Mouse (Mus musculus) cerebellum, postnatal 4 days (tissue): ENCODE results near the gene Nlrx1.

Experiments used
- DNase-seq, 2 experiments: peaks; one replicate each; pipeline ENCODE4 v3.0.0; 2022; ENCODE audit warnings: low spot score in 2 of 2, mixed read lengths in 1 of 2

The Nlrx1 gene

DNA sequence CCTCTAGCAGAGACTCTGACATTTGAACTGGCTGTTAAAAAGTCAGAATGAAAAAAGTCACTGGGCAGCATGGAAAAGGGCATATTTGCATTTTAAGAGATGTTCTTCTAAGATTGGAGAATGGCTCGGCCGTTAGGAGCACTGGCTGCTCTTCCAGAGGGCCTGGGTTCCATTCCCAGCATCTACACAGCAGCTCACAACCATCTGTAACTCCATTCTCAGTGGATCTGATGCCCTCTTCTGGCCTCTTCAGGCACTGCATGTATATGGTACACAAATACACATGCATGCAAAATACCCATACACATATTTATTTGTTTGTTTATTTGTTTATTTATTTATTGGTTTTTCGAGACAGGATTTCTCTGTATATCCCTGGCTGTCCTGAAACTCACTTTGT lies 678 bp upstream of the Nlrx1 start:
- no peak for DNase-seq

DNA sequence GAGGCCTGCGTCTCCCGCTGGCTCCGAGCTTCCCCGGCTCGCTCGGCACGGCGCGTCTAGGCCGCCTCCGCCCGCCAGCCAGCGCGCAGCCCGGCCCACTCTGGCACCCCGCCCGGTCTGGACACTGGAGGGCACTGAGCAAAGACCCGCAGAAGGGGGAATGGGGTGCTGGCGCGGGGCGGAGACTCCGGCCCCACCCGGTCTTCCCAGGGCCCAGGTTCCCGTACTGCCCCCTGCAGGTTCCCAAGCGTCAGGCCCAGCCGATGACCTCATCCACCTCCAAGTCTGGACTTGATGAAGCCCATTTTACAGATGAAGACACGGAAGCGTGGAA lies 405 bp downstream of the Nlrx1 start:
- DNase-seq = peak; percentile 77 to 86

DNA sequence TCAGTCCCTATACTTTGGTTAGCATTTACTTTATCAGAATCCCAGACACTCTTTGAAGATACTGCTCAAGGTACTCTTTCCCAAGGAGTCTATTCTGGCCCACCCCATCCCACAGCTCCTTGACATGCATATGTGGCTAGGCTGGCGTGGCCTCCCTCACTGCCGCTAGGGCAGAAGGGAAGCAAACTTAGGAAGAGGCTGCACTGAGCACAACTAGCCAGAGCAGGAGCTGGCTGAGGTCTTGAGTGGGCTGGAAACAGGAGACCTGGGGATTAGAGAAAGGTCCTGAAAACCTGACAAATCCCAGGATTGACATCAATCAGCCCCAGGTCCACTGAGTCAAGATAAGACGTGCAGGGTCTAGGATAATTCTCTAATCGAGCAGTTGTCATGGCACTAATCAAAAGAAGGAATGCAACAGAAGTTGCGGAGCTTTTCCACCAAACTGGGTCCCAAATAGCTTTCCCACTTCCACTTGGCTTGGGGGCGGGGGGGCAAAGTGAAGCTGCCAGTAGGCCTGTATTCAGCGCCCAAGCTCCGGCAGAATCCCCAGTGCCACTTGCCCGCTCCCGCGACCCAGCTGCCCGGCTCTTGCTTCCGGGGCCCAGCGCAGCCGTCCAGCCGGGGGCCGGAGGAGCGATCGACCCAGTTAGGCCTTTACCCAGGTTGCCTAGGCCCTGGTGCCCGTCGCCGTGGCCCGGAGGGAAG lies 926 bp downstream of the Nlrx1 start:
- no peak for DNase-seq

DNA sequence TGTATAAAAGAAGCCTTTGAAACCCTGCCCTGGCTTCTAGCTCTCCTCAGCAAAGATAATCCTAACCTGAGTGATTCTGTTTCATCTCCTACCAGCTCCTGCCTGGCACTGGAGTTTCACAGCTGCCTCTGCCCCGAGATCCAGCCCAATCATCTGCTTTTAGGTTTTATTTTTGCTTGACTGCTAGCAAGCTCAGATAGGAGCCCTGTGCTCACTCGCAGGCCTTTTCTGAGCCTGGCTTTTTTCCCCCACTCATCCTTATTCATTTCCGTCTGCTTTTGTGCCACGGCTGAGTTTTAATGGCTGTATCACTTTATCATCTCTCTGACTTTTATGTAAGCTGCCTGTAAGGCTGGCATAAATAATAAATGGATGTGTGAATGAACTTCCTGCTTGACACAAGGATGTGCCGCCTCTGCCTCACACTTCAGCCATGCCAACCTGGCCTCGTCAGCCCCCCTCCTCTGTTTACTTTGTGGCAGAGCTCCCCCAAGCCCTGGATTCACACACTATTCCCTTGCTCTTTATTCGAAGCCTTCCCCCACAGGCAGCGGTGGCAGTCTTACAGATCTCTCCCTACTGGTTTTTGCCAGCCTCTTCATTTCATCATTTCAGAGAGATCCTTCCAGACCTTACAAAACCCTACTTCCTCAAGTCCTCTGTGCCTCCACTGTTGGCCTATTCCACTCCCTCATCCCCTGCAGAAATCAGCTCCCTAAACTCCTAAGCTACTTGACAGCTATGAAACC lies 1.7 kb downstream of the Nlrx1 start:
- no peak for DNase-seq

DNA sequence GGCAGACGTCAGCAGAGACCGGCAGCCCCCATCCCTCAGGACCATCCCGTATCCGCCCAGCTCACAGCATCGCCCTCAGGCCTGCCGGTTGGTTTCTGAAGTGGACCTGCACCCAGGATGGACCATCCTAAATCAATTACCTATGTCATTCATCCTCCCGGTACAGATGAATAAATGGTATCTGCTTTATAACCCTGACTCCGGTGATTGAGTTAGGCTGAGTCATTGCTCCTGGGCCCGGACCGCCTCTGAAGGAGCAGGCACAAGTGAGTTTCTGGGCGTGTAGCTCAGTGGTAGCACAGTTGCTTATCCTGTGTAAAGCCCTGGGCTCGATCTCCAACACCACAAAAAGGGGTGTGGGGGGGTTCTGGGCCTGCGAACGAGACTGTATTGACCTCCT lies 7.0 kb downstream of the Nlrx1 start:
- DNase-seq = no peak

DNA sequence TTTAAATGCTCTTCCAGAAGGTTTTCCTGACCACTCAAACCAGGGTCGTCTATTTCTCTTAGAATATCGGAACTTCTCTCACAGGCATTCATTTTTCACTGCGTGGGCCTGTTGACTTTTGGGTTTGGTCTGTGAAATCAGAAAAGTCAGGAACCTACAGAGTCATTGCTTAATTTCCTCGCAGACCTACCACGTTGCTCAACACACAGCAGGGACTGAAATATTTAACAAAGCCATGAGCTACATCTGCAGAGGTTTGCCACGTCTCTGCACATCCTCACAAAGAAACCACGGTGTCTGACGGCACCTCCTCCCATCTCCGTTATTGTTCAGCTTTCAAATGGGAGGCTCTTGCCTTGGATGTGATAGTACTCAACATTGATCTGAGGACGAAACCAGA lies 9.4 kb downstream of the Nlrx1 start:
- DNase-seq = no peak

DNA sequence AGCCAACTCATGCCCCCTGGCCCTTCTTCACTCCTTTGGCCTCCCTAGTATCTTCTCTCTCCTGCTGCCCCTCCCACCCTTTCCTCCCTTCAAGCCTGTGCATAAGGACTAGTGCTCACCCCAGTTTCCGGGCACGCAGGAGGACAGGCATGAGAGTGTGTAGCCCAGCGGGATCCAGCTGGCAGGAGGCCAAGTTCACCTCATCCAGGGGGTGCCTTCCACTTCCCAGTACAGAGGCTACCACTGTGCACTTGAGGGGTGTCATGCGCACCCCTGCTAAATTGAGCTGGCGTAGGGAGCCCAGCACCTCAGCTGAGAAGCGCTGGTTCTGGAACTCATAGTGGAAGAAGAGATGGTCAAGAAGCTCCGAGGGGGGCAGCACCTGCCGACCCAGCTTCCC lies 12.2 kb downstream of the Nlrx1 start:
- DNase-seq = no peak

DNA sequence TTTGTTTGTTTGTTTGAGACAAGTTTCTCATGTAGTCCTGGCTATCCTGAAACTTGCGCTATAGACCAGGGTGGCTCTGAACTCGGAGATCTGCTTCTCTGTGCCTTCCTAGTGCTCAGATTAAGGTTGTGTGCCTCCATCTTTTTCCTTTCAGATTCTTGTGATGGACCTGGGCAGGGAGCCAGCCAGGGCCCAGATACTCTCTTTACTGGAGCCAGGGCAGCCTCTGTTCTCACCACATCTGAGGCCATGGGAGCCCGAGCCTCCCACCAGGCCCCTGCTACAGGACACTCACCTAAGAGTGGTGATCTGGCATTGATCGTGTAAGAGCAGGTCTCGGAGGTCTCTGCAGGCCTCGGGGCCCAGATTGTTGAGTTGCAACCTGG lies 13.3 kb downstream of the Nlrx1 start:
- peak in 1 of 2 experiments; percentile 19 for DNase-seq

DNA sequence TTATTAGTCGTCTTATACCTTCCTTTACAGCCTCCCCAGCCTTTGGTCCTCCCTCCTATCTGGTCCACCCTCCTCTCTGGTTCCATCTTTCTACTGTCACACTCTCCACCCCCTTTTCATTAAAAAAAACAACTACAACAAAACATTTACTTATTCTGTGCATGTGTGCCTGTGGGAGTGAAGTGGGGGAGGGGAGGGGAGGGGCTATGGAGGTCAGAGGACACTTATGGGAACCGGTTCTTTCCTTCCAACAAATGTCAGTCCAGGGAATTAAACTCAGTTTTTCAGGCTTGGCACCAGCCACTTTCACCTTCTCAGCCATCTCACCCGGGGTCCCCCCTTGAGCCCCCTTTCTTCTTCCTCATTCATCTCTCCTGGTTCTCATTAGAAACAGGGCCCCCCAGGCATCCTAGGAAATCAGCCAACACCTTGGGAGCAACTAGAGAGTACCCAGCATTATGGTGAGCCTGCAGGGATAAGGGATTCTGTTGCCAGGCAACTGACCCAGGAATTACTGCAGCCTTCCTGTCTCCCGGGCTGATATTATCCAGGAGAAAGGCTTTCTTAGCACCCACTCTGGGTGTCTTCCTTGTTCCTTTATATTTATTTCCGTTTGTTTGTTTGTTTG lies 13.8 kb downstream of the Nlrx1 start:
- no peak for DNase-seq

DNA sequence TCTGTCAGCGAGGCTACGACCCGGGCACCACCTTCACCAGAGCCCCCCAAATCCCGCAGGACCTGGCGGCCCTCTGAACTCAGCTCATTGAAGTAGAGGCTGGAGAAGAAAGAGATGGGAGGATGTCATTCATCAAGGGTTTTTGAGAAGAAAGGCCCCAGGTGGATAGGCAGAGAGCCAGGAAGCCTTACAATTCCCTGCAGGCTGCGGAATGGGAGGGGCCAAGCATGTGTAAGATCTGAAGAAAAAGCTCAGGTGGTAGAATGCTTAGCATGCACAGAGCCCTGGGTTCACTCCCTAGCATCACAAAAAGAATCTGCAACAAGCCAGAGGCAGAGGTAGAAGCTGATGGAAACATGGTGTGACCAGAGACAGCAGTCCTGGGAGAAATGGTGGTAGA lies 15.0 kb downstream of the Nlrx1 start:
- no peak for DNase-seq

DNA sequence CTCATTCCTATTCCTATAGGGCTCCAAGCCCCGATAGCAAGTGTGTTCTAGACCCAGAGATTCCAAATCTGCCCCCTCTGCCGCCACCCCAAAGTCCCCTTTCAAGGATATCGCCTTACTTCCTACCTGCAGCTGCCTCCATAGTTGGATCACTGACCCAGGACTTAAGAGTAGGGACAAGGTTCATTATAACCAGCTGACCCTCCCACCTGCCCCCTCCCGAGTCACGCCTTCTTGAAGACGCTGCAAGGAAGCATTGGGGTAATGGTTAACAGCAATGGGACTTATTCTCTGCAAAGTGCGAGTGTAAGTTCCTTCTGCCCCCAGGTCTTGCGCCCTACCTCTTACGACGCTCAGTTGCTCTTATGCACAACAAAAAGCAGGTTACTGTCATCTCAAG lies 17.1 kb downstream of the Nlrx1 start, which contains the start of gene Pdzd3:
Pdzd3 (minus strand) TSS at position 158 of the 400 bp plus-strand sequence.
- no peak for DNase-seq

DNA sequence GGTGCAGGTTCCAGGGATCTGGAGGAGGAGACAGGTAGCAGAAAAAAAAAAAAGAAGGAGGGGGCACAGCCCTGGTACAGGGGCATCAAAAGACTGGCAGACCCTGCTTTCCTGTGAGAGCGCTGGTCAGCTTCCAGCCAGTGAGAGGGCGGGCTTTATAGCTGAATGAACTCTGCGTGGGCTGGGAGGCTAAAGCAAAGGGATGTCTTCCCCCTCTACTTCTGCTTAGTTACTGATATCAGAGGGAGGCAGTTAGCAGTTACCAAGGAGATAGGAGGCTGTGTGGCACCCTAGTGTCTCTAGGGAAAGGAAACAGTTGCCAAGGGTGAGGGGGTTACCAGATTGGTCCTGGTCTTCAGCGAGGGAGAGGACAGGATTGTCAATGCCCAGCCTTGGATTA lies 18.0 kb downstream of the Nlrx1 start:
- DNase-seq = no peak

DNA sequence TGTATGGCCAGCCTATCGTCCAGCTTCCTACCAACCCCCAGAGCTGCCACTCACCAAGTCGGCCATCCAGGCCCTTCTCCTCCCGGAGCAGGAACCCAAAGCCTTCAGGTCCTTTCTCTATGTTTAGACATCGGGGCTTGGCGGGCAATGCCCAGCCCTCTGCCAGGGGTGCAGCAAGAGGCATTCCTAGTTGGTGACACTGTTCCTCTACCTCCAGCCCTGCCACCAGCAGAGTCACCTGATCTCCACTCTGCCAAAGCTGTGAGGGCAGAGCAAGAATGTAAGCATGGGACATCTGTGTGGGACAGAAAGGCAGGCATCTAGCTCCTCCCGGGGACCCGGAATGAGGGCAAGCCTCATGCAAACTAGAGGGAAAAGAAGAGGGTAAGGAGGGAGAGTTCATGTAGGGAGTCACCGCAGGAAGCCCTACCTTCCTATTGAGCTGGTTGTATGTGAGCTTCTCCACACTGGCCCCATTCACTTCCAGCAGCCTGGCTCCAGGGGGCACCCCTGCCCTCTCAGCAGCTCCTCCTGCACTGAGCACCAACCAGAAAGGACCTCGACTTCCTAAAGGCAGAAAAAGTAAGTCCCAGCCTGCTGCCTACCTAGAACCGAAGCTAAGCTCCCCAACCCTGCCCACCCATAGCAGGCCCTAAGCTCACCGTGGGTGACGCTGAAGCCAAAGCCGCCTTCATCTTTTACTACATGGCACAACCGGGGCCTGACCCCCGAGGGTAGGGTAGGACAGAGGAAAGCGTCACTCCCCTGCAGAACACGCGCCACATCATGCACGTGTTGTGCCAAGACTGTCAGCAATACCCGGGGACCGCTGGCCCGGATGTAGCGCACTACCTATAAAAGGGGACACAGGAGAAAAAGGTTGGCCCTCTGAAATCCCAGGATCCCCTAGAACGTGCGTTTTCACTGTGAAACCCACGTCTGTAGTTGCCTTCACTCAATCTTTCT lies 18.9 kb downstream of the Nlrx1 start:
- peak in 1 of 2 experiments; percentile 44 for DNase-seq

DNA sequence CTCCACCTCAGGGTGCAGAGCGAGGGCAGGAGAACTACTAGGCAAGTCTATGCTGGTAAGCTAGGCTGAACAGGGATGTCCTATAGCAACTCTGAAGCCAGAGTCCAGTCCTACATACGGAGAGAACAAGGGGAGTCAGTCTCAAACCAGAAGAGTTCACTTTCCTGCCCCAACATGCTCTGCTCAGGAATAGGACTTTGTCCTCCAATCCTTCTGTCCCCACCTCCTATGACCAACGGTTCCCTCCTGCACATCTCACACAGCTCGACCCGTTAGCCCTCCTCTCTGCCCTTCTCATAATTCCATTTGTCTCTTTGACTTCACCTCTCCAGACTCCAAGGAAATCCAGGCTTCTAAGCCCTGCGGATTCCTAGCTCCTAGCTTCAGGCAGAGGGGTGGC lies 20.5 kb downstream of the Nlrx1 start:
- no peak for DNase-seq

DNA sequence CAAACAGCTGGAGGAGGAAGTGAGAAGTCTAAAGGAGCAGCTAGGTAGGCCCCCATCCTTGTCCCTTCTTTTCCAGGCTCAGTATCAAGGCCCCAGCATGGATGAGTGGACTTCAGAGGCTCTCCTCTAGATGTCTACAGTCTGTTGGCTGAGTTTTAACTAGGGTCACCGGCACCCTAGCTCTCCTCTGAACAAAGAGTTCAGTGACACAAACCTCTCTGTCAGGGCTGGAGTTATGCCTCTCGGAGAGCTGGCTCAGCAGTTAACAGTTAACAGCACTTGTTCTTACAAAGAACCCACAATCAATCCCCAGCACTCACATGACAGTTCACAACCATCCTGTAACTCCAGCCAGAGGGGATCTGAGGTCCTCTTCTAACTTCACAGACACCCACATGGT lies 24.8 kb downstream of the Nlrx1 start:
- no peak for DNase-seq

DNA sequence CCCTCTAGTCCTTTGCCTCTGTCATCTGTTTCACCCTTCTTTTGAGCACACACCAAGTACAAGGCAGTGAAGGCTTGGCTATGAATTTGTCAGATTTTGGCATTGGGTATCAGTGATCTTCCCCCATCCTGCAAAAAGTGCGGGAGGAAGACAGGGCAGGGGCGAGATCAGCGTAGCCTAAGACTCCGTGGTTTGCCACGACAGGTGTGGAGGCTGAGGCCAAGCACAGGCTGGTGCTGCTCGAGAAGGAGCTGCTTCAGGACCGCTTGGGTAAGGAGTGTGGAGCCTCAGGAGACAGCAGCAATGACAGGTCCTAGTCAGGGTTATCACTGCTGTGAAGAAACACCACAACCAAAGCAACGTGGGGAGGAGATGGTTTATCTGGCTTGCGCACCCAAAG lies 27.0 kb downstream of the Nlrx1 start:
- DNase-seq = no peak

DNA sequence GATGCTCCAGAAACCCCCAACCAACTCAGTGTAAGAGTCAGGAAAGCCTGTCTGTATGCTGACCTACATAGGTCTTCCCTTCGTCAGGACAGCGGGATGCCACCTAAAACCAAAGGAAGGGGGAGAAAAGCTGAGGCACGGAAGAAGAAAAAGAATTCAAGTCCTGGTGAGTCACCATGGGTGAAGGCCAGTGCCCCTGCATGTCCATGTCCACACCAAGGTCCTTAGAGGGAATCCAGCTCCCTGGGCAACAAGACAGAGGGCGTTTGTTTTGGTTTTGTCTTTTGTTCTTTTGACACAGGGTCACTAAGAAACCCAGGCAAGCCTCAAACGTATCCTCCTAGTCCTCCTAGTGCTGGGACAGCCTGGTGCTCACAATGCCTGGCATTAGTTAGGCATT lies 27.5 kb downstream of the Nlrx1 start:
- no peak for DNase-seq

DNA sequence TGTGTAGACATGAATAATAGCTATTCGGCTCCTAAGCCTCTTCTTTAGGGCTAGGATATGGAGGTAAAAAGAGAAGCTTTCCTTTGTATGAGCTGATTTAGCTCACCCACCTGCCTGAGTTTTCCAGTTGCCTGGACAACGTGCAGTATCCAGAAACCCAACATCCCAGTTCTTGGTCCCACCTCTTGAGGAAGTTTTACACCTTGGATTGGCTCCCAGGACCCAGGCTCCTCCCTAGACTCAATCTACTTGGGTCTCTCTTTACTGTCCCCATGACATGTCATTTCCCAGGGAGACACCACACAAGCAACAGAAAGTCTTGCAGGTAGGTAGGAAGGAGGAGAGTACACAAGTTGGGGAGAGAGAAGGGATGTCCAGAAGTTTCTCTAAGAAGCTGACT lies 28.0 kb downstream of the Nlrx1 start, which contains the start of gene Ccdc153:
Ccdc153 (plus strand) TSS at position 278 of the 400 bp plus-strand sequence.
- no peak for DNase-seq

DNA sequence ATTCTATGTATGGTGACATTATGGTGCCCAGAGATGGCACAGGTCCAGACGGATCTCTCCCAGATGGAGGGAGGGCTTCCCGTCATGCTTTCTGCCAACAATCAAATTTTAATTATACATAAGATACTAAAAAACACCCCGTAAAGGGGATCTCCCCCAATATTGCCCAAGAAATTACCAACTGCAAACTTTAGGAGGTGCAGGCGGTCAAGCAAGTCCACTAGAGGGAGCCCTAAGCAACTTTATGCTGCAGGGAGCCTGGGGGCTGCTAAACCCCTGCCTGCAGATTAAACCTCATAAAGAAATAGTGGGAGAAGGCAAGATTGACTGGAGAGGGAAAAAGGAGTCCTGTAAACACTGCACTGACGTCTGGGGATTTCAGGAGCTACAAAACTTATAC lies 29.0 kb downstream of the Nlrx1 start:
- DNase-seq = peak in 1 of 2 experiments; percentile 68

DNA sequence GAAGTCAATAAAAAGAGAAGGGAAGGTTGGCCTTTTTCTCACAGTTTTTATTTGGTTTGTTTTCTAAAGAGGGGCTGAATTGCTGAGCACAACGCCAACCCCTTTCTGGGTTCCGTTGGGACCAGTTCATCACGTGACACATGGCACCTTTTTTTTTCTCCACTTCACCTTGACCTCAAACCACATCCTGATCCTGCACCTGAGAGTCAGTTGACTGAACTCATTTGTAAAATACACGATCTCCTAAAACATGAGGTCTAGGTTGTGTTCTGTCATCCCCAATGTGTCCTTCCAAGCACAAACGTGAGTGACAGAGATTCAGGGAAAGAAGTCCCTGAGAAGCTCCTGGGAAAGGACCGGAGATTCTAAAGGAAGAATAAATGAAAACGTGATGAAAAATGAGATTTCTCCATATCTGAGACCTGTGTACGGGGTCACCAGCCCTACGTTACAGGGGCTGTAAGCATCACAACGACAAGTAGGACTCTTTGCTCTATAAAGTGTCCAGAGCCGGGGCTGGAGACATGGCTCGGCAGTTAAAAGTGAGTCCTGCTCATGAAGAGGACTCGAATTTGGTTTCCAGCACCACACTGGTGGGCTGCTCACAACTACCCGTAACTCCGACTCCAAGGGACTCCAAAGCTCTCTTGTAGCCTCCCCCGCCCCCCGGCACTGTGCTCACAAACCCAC lies 29.8 kb downstream of the Nlrx1 start:
- DNase-seq = no peak

DNA sequence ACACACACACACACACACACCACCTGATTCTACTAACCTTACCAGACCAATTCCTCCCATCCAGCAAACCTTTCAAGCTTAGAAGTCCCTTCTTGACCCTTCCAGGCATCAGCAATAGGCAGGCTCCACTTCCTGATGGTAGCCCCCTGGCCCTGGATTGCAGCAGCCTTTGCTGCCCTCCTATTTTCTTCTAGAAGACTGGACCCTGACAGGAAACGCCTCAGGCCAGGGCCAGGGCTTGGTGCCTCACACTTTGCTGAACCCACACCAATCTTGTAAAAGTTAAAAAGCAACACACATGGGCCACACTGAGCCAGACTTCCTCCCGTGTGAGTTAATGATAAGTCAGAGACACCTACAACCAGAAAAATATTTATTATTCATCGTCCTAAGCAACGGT lies 31.3 kb downstream of the Nlrx1 start:
- DNase-seq = no peak
